Mouse (Mus musculus): ENCODE data around the gene Pip4k2a. TPM values are rescaled to one million over a fixed set of nuclear protein-coding genes. Genes with fewer than 3 reads are reported as not detected.
"Not testable (repeated sequence)": the region's sequence is repeated elsewhere in the genome, so short reads cannot be mapped to it uniquely, and the experiment has no call there.

Gene Pip4k2a
- polyA plus RNA-seq, 1 experiment = 6.3 TPM

DNA sequence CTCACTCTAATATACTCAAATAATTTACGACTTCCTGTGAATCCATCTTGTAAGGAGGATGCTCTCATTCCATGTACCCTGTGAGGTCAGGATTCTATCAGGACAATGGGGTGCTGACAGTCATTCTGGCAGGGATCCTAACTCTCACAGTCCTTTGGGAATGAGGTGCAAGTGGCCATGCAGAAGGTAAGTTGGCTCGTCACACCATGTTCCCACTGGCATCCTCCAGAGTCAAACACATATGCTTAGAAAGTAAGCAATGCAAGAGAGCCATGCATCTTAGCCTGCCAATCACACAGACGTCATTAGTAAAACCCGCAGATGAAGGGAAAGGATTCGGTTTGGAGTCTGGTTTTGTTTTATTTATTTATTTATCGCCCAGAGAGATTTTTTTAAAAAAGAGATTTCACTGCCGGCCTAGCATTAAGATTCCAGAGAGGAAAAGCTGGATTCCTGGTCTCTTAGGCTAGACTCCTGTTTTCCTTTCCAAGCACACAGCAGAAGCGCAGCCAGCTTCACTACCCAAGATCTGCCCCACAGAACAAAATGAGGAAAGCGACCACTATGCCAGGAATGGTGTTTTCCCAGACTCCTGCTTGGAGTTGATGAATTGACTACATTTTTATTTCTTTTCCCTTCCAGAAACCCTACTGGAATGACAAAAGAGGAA is 82.4 kb downstream of the Pip4k2a start:
- H3K4me1 ChIP-seq (ENCODE audit: control insufficient read depth, insufficient read depth, insufficient read length, low read length) = peaks cover 2% of the 10 kb centered on the region
- no peak overlapping the region for H3K27ac ChIP-seq (replicated peaks; ENCODE audit: low read depth, low read length)

DNA sequence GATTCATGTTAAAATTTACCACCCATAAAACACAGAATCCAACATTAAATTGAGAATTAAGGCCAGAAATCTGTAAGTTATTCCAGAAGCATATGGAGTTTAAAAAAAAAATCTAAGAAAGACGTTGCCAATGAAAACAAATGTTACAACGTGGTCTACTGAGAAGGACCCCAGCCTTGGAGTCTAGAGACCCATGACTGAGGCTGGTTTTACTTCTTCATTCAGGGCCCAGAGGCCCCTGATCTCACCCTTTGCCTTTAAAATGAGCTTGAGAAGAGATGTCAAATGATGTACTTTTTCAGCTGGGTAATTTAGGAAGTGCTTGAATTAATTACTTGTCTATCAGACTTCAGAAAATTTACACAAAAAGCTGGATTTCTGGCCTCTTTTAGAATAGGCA is 83.2 kb downstream of the Pip4k2a start:
- H3K4me1 ChIP-seq (ENCODE audit: control insufficient read depth, insufficient read depth, insufficient read length, low read length) = peaks cover 2% of the 10 kb centered on the region
- no peak overlapping the region for H3K4me3 ChIP-seq (ENCODE audit: insufficient read depth, low read depth, low read length)
- no peak overlapping the region for H3K27ac ChIP-seq (replicated peaks; ENCODE audit: low read depth, low read length)

More for the DNA sequence above, 82.4 kb downstream of the Pip4k2a start:
- H3K4me3 ChIP-seq (ENCODE audit: insufficient read depth, low read depth, low read length) = no peak overlapping the region

DNA sequence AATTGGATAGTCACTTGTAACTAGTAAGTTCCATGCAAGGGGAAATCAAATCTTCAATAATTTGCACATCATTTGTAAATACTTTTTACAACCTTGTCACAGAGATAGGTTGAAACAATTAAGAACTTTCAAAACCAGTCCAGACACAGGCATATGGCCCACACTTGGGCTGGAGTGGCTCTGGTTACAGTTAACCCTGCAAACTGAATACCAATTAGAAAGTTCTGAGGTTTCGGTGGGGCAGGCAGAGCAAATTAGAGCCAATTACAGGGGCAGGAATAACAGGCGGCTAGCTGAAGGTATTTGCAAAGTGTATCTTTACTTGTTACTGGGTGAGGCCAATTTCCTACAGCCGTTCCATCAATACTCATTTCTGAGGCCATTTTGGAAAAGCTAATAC is 84.3 kb downstream of the Pip4k2a start:
- H3K4me3 ChIP-seq (ENCODE audit: insufficient read depth, low read depth, low read length) = no peak overlapping the region

DNA sequence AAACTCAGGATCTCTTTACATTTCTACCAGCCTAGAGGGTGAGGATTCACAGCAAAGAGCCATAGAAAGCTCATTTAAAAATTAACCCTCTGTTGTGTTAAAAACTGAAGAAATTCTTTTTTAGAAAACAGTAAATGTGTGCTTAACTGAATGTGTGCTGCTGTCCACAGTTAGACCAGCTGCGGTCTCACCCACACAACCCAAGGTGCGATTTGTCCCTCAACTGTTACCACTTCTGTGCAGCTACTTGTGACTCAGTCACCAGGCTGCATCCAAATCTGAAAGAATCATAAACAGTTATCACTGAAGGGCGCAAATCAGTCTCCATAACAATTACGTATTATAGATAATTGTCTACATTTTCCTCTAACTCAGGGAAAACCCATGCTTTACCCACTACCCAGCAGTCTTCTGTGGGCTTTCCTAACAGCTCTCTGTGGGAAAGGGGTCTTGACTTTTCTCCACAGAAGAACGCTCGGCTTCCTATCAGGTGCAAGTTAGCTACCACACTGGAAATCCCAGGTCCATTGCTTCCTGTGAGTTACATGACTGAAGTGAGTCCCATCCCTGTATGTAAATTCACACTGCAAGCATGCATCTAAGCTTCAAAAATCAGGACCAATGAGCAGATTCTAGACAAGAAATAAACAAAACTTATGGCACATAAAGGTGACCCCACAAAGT is 86.5 kb downstream of the Pip4k2a start:
- H3K4me1 ChIP-seq (ENCODE audit: control insufficient read depth, insufficient read depth, insufficient read length, low read length) = peaks cover 2% of the 10 kb centered on the region
- no peak overlapping the region for H3K27ac ChIP-seq (replicated peaks; ENCODE audit: low read depth, low read length)
- H3K4me3 ChIP-seq (ENCODE audit: insufficient read depth, low read depth, low read length) = no peak overlapping the region

More for the DNA sequence above, 84.3 kb downstream of the Pip4k2a start:
- H3K4me1 ChIP-seq (ENCODE audit: control insufficient read depth, insufficient read depth, insufficient read length, low read length) = peaks cover 2% of the 10 kb centered on the region
- no peak overlapping the region for H3K27ac ChIP-seq (replicated peaks; ENCODE audit: low read depth, low read length)

DNA sequence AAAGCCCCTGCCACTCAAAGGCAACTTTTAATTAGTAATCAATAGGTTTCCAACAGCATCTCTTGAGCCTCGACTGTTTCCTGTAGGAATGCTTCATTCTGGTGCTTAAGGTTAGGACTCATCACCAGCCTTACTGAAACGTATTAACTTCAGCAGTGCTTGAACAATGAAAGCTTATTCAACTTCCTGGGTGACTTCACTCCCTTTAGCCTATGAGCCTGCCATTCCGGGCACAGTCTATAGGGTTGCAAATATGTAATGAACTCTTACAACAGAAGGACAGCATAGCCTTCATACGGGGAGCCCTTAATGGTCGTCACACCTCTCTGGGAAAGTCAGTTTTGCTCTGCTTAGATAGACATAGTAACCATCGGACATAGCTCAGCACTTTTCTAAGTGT is 87.7 kb downstream of the Pip4k2a start:
- Histone ChIP-seq H3K4me3 (ENCODE audit: insufficient read depth, low read depth, low read length) (no peak overlapping the region), H3K27ac (replicated peaks; ENCODE audit: low read depth, low read length) (no peak overlapping the region), H3K4me1 (ENCODE audit: control insufficient read depth, insufficient read depth, insufficient read length, low read length) (no peaks in the 10 kb centered on the region; the same call in 1 of the 2 replicates)

DNA sequence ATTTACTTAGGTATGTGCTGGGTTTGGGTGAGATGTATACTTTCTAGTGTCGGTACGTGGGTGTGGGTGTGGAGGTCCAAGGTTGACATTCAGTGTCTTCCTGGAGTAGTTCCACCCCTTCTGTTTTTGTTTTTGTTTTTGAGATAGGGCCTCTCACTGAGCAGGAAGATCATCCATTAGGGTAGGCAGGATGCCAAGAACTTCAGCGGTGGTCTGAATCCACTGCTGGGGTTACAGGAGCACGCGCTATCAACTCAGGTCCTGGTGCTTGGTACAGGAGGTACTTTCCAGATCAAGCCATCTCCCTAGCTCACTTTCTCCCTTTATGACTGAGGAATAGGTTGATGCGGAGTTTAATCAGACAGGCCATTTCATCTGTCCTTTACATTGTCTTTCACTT is 88.2 kb downstream of the Pip4k2a start:
- Histone ChIP-seq H3K4me1 (ENCODE audit: control insufficient read depth, insufficient read depth, insufficient read length, low read length) (no peaks in the 10 kb centered on the region; the same call in 1 of the 2 replicates), H3K27ac (replicated peaks; ENCODE audit: low read depth, low read length) (no peak overlapping the region)

DNA sequence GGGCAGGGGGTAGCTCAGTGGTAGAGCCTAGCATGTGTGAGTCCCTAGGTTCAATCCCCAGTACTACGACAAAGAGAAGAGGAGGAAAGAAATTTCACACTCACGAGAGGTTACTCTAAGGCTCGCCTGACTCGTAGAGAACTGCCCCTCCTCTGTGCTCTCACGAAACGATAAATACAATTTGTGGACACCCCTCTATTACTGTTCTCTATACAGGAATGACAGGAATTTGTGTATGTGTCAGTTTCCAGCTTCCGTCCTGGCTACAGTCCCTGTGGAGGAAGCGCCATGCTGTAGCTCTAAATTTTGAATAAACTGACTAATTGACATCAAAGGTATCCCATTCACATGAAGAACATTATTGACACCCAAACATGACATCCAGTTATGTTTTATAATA is 90.7 kb downstream of the Pip4k2a start:
- H3K27ac ChIP-seq (replicated peaks; ENCODE audit: low read depth, low read length) = no peak overlapping the region
- no peak overlapping the region for H3K4me3 ChIP-seq (ENCODE audit: insufficient read depth, low read depth, low read length)
- H3K4me1 ChIP-seq (ENCODE audit: control insufficient read depth, insufficient read depth, insufficient read length, low read length) = no peaks in the 10 kb centered on the region; the same call in 1 of the 2 replicates

More for the DNA sequence above, 88.2 kb downstream of the Pip4k2a start:
- H3K4me3 ChIP-seq (ENCODE audit: insufficient read depth, low read depth, low read length) = no peak overlapping the region

DNA sequence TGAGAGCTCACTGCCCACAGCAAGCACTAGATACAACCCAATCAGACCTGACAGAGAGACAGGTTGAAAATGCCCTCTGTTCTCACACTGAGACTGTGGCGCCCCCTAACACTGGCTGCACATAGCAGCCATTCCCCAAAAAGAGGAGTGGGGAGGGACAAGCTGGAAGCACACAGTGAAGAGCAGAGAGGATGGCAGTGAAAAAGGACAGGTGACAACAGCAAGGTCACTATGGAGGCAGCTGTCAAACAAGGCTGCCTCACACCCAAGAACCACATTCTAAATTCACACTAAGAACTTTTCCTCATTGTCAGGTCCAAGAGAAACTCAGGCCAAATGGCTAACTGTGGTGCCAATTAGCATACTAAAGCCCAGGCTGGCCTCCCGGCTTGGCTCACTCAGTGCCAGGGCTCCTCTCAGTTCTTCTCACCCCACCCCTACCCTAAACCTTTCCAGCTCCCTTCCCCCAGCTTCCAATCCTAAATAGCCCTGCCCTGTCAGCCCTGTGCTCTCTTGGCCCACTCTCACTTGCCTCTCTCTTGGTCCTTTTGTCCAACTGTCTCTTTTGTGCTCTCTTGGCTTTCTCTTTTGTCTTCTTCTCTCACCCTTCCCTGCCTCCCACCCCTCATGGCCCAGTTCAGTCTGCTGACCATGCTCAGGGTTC is 91.4 kb downstream of the Pip4k2a start:
- Histone ChIP-seq H3K27ac (replicated peaks; ENCODE audit: low read depth, low read length) (no peak overlapping the region), H3K4me3 (ENCODE audit: insufficient read depth, low read depth, low read length) (no peak overlapping the region), H3K4me1 (ENCODE audit: control insufficient read depth, insufficient read depth, insufficient read length, low read length) (no peaks in the 10 kb centered on the region; the same call in 1 of the 2 replicates)

DNA sequence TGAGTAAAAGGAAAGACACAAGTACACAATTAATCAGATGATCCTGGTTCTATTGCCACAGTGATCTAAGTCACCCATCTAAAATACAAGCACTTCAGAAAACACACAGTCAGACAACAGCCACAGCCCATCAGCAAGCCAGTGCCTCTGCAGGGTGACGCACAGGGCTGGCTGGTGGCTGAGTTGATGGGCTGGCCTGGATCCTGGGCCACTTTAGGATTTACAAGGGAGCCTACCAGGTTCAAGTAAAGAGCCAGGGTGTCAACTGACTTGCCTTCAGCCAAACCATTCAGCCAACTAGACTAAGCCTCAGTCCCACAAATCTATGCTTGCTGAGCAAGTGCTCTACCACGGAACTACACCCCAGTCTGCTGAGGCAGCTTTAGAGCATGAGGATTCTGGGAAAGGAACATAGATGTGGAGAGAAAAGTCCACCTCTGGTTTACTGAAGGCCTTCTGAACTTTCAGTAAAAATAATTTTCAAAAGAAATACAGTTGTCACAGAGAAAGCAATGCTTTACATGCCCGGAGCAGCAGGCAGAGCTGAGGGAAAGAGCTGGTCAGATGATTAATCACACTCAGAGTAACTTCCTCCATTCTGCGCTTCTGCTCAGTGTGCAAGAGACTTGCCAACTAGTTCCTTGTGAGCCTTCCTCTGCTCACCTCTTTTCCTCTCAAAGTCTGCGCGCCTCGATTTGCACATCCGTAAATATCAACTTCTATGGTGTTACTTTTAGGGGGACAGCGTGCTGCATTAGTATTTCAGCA is 94.4 kb downstream of the Pip4k2a start:
- H3K4me1 ChIP-seq (ENCODE audit: control insufficient read depth, insufficient read depth, insufficient read length, low read length) = no peaks in the 10 kb centered on the region

DNA sequence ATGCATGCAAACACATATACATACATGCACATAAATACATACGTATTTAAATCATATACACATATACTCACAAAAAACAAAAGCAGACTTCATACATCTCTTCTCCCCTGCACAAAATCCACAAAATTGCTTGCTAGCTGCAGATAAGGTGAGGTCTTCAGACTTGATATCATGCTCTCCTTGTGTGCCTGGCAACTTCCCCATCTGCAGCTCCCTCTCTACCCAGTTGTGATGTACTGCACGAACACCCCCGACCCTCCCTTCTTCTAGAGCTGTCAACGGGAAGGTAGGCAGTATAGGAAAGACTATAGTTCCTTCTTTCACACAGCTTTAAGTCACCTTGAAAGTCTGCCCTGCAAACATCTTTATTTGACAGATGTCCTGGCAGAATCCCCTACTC is 96.8 kb downstream of the Pip4k2a start:
- Histone ChIP-seq H3K4me3 (ENCODE audit: insufficient read depth, low read depth, low read length) (no peak overlapping the region), H3K27ac (replicated peaks; ENCODE audit: low read depth, low read length) (no peak overlapping the region), H3K4me1 (ENCODE audit: control insufficient read depth, insufficient read depth, insufficient read length, low read length) (peaks cover 6% of the 10 kb centered on the region; the same call in 1 of the 2 replicates)

More for the DNA sequence above, 94.4 kb downstream of the Pip4k2a start:
- Histone ChIP-seq H3K27ac (replicated peaks; ENCODE audit: low read depth, low read length) (peak overlapping the region; percentile 54), H3K4me3 (ENCODE audit: insufficient read depth, low read depth, low read length) (no peak overlapping the region)

DNA sequence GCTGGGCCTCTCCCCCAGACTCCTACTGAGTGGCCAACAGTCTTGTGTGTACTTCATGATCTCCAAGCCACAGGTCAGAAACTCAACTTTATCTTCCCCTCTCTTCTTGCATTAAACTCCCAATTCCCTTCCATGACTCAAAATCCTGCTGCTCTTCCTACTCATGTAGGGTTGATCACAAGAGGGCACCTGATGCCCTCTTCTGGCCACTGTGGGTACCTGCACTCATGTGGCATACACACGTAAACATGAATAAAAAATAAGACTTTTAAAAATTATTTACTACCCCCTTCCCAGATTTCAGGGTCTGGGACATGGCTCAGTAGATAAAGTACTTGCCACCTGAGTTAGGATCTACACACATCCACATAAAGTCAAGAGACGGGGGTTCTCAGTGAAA is 97.3 kb downstream of the Pip4k2a start:
- H3K4me1 ChIP-seq (ENCODE audit: control insufficient read depth, insufficient read depth, insufficient read length, low read length) = peaks cover 8% of the 10 kb centered on the region; the same call in 1 of the 2 replicates
- H3K27ac ChIP-seq (replicated peaks; ENCODE audit: low read depth, low read length) = no peak overlapping the region
- H3K4me3 ChIP-seq (ENCODE audit: insufficient read depth, low read depth, low read length) = no peak overlapping the region

DNA sequence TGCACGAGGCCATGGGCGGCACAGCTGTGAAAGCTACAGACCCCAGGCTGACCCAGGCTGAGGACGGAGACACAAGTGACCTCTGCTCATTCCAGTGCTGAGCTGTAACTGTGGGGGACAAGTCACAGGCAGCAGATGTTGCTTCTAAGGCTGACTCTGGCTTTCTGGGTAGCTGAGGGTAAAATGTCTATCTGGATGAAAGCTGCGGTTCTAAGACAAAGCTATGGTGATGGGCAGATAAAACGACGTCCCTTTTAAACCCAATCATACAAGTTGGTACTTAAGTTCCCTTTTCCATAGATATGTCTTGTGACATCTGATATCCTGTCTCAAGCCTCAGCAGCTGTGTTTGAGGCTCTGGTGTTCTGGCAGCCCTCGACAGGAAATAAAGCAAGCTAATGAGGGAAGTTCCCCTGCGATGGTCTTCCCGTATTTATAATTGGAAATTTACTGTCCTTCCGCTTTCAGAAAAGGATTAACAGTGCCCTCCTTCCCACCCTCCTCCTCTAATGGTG is 100.1 kb downstream of the Pip4k2a start:
- peak overlapping the region; percentile 87 for H3K27ac ChIP-seq (replicated peaks; ENCODE audit: low read depth, low read length)
- peaks cover 8% of the 10 kb centered on the region; the same call in 1 of the 2 replicates for H3K4me1 ChIP-seq (ENCODE audit: control insufficient read depth, insufficient read depth, insufficient read length, low read length)
- no peak overlapping the region for H3K4me3 ChIP-seq (ENCODE audit: insufficient read depth, low read depth, low read length)

DNA sequence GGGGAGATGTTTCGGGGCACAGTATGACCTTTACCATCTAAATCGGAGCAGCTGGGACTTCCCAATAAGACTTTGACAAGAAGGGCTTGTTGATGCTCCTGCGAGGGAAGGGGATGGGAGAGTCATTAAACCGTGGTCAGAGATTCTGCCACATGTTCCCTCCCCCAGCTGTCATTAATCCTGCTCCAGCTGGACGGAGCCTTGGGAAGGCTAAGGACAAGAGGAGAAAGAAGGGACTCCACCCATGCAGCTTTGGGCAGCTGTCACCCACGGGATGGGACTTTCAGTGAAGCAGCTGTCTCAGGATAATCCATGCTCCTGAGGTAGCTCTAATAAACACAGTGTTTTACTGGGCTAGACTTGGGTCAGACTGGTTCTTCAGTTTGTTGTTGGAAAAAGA is 101.9 kb downstream of the Pip4k2a start:
- H3K4me1 ChIP-seq (ENCODE audit: control insufficient read depth, insufficient read depth, insufficient read length, low read length) = peaks cover 14% of the 10 kb centered on the region; the same call in 1 of the 2 replicates
- no peak overlapping the region for H3K27ac ChIP-seq (replicated peaks; ENCODE audit: low read depth, low read length)
- H3K4me3 ChIP-seq (ENCODE audit: insufficient read depth, low read depth, low read length) = no peak overlapping the region

DNA sequence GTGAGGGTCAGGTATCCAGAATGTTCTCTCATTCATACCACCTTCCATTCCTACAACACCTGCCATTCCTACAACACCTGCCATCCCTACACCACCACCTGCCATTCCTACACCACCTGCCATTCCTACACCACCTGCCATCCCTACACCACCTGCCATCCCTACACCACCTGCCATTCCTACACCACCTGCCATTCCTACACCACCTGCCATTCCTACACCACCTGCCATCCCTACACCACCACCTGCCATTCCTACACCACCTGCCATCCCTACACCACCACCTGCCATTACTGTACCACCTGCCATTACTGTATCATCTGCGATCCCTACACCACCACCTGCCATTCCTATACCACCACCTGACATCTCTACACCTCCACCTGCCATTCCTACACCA is 104.6 kb downstream of the Pip4k2a start:
- H3K4me1 ChIP-seq (ENCODE audit: control insufficient read depth, insufficient read depth, insufficient read length, low read length) = peaks cover 22% of the 10 kb centered on the region; the same call in 1 of the 2 replicates
- H3K4me3 ChIP-seq (ENCODE audit: insufficient read depth, low read depth, low read length); H3K27ac ChIP-seq (replicated peaks; ENCODE audit: low read depth, low read length): not testable (repeated sequence)

Data from brown adipose tissue, adult 24 weeks (tissue).